Mouse (Mus musculus): ENCODE data around the gene Gm853. TPM values are rescaled to one million over a fixed set of nuclear protein-coding genes. Genes with fewer than 3 reads are reported as not detected.

The Gm853 gene
- total and polyA plus RNA-seq, 2 experiments from 2014 or later: 0.08 TPM; not detected in 1

DNA sequence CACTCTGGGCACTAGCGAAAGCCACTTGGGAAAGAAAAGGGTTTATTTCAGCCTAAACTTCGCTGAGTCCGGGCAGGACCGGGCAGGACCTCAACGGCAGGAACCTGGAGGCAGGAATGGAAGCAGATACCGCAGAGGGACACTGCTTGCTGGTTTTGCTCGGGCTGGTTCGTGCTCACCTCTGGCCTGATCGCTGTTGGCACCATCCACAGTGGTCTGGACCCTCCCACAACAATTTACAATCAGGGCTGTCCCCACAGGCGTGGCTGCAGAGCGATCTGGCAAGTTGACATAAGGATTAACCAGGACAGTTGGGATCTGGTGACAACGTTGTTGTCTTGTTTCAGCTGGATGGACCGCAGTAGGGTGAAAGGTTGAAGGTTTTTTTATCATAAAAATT lies 26.3 kb downstream of the Gm853 start:
- no peaks in the 10 kb centered on the region for H3K36me3 ChIP-seq (ENCODE audit: insufficient read depth)
- TF ChIP-seq CTCF (IDR thresholded peaks at IDR 0.05; ENCODE audit: low read depth): no peak
- H3K27ac ChIP-seq (ENCODE audit: low read depth, low read length): no peak overlapping the region
- no peak overlapping the region for H3K9ac ChIP-seq
- no peak overlapping the region for H3K4me2 ChIP-seq (ENCODE audit: low read depth)
- no peaks in the 10 kb centered on the region; the same call in 1 of the 2 replicates for H3K27me3 ChIP-seq (ENCODE audit: insufficient read depth, low read length)
- 71% methylated on average over 13 of the region's 13 CpGs for WGBS
- no peaks in the 10 kb centered on the region for H3K4me1 ChIP-seq (ENCODE audit: insufficient read depth)
- no peak overlapping the region for H3K4me3 ChIP-seq (ENCODE audit: low read depth, low read length)
- DNase-seq: no peak
- ATAC-seq: no peak
- H3K9me3 ChIP-seq (ENCODE audit: low read length): no peaks in the 10 kb centered on the region

DNA sequence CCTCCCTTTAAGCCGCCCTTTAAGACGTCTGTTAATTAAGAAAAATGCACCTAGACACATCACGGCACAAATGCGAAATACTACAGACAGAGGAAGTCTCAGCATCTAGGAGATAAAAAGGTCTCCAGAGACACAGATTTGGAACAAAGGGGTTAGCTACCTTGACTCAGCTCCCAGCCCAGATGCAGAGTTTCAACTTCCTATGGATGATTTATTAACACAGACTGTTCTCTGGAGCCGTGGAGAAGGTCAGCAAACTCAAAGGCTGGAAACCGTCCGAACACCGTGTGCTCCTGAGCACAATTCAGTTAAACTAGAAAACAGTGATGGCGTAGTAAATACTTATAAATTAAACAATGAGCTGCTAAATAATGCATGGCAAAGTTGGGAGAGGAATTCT lies 29.9 kb downstream of the Gm853 start:
- Histone ChIP-seq H3K9me3 (ENCODE audit: low read length) (no peaks in the 10 kb centered on the region), H3K27me3 (ENCODE audit: insufficient read depth, low read length) (no peaks in the 10 kb centered on the region; the same call in 1 of the 2 replicates), H3K4me1 (ENCODE audit: insufficient read depth) (no peaks in the 10 kb centered on the region), H3K36me3 (ENCODE audit: insufficient read depth) (no peaks in the 10 kb centered on the region), H3K9ac (no peak overlapping the region), H3K27ac (ENCODE audit: low read depth, low read length) (no peak overlapping the region), H3K4me2 (ENCODE audit: low read depth) (no peak overlapping the region), H3K4me3 (ENCODE audit: low read depth, low read length) (no peak overlapping the region)
- ATAC-seq (no peak), DNase-seq (no peak)
- no peak for TF ChIP-seq CTCF (IDR thresholded peaks at IDR 0.05; ENCODE audit: low read depth)
- WGBS: 46% methylated on average over 9 of the region's 9 CpGs

DNA sequence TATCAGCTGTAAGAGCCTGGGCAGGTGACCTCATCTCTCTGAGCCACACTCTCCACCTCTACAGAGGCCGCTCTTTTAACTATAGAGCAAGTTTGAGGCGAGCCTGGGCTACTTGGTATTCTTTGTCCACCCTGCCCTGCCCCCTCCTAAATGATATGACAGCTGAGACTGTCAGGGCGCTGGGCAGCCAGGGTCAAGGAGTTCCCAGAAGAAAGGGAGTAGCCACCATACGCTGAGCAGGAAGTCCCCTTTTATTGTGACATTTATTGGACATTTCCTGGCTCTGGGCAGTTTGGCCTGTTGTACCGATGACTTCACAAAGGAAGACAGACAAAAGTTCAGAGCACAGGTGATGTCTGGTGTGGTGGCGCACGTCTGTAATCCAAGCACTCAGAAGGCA lies 32.6 kb downstream of the Gm853 start:
- H3K36me3 ChIP-seq (ENCODE audit: insufficient read depth): no peaks in the 10 kb centered on the region
- ATAC-seq (no peak), DNase-seq (no peak)
- no peak overlapping the region for H3K9ac ChIP-seq
- 70% methylated on average over 7 of the region's 7 CpGs for WGBS
- H3K4me3 ChIP-seq (ENCODE audit: low read depth, low read length): no peak overlapping the region
- H3K4me2 ChIP-seq (ENCODE audit: low read depth): no peak overlapping the region
- no peaks in the 10 kb centered on the region for H3K9me3 ChIP-seq (ENCODE audit: low read length)
- no peak for TF ChIP-seq CTCF (IDR thresholded peaks at IDR 0.05; ENCODE audit: low read depth)
- no peaks in the 10 kb centered on the region for H3K27me3 ChIP-seq (ENCODE audit: insufficient read depth, low read length)
- H3K27ac ChIP-seq (ENCODE audit: low read depth, low read length): no peak overlapping the region
- H3K4me1 ChIP-seq (ENCODE audit: insufficient read depth): no peaks in the 10 kb centered on the region

DNA sequence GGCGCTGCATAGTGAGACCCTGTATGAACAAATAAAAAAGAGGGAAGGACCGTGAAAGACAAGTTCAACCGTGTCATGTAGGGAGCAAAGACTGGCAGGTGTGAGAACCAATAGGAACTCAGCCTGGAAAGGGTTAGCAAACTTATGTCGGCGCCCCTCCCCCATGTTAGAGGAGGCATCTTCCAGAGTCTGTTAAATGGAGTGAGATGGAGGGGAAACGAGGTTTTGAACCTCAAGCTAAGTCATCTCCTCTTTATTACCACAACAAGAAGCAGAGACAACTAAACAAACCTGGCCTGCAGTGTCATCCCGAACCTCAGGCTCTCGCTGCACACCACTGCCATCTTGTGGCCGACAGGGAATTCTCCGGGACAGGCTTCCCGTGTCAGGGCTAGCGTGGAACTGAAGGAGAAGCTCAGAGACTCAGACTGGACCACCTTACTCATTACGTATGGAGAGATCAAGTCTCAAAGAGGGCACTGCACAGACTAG lies 33.3 kb downstream of the Gm853 start:
- ATAC-seq (peak; percentile 86), DNase-seq (peak; percentile 92)
- Histone ChIP-seq H3K36me3 (ENCODE audit: insufficient read depth) (no peaks in the 10 kb centered on the region), H3K9ac (no peak overlapping the region), H3K4me1 (ENCODE audit: insufficient read depth) (no peaks in the 10 kb centered on the region), H3K27me3 (ENCODE audit: insufficient read depth, low read length) (no peaks in the 10 kb centered on the region), H3K4me3 (ENCODE audit: low read depth, low read length) (no peak overlapping the region), H3K9me3 (ENCODE audit: low read length) (no peaks in the 10 kb centered on the region), H3K4me2 (ENCODE audit: low read depth) (peak overlapping the region; percentile 25), H3K27ac (ENCODE audit: low read depth, low read length) (no peak overlapping the region)
- TF ChIP-seq CTCF (IDR thresholded peaks at IDR 0.05; ENCODE audit: low read depth): peak; percentile 98
- 4% methylated on average over 13 of the region's 13 CpGs for WGBS

DNA sequence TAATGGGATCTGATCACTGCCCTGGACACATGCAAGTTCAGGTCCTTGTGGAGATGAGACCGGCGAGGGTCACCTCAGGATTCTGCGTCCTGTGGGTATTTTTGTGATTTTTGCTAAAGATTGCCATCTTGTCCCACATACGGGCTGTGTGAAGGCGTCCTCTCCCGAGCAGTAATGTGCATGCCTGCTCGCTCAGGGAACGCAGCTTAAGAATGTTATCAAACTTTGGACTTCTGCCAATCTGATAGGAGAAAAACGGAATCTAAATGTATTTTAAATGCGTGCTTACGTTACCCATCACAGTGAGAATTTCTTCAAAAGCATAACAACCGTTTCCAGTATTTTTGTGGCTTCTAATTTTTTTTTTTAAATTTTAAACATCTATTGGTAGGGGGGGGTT lies 35.3 kb downstream of the Gm853 start:
- no peaks in the 10 kb centered on the region for H3K36me3 ChIP-seq (ENCODE audit: insufficient read depth)
- DNase-seq: peak; percentile 53

GRCm38 (mm10) chr4:130186450-130186849 lies 35.8 kb downstream of the Gm853 start:
- no peak overlapping the region for H3K9ac ChIP-seq
- H3K27ac ChIP-seq (ENCODE audit: low read depth, low read length): no peak overlapping the region
- H3K4me3 ChIP-seq (ENCODE audit: low read depth, low read length): no peak overlapping the region
- 46% methylated on average over 9 of the region's 9 CpGs for WGBS
- ATAC-seq (peak; percentile 58), DNase-seq (peak; percentile 60)
- no peaks in the 10 kb centered on the region for H3K36me3 ChIP-seq (ENCODE audit: insufficient read depth)
- no peaks in the 10 kb centered on the region for H3K27me3 ChIP-seq (ENCODE audit: insufficient read depth, low read length)
- H3K4me2 ChIP-seq (ENCODE audit: low read depth): no peak overlapping the region
- no peaks in the 10 kb centered on the region for H3K4me1 ChIP-seq (ENCODE audit: insufficient read depth)
- TF ChIP-seq CTCF (IDR thresholded peaks at IDR 0.05; ENCODE audit: low read depth): no peak
- H3K9me3 ChIP-seq (ENCODE audit: low read length): no peaks in the 10 kb centered on the region

More for the DNA sequence above, 35.3 kb downstream of the Gm853 start:
- H3K4me1 ChIP-seq (ENCODE audit: insufficient read depth): no peaks in the 10 kb centered on the region
- no peak overlapping the region for H3K4me3 ChIP-seq (ENCODE audit: low read depth, low read length)
- H3K4me2 ChIP-seq (ENCODE audit: low read depth): no peak overlapping the region
- no peaks in the 10 kb centered on the region for H3K9me3 ChIP-seq (ENCODE audit: low read length)
- TF ChIP-seq CTCF (IDR thresholded peaks at IDR 0.05; ENCODE audit: low read depth): no peak
- no peaks in the 10 kb centered on the region for H3K27me3 ChIP-seq (ENCODE audit: insufficient read depth, low read length)
- 60% methylated on average over 12 of the region's 12 CpGs for WGBS
- no peak overlapping the region for H3K27ac ChIP-seq (ENCODE audit: low read depth, low read length)
- no peak overlapping the region for H3K9ac ChIP-seq
- peak; percentile 46; the same call in 1 of the 2 replicates for ATAC-seq

GRCm38 (mm10) chr4:130183879-130184278 lies 38.3 kb downstream of the Gm853 start:
- Histone ChIP-seq H3K27me3 (ENCODE audit: insufficient read depth, low read length) (no peaks in the 10 kb centered on the region), H3K4me1 (ENCODE audit: insufficient read depth) (no peaks in the 10 kb centered on the region), H3K4me3 (ENCODE audit: low read depth, low read length) (no peak overlapping the region), H3K9me3 (ENCODE audit: low read length) (no peaks in the 10 kb centered on the region), H3K9ac (no peak overlapping the region), H3K27ac (ENCODE audit: low read depth, low read length) (no peak overlapping the region), H3K36me3 (ENCODE audit: insufficient read depth) (no peaks in the 10 kb centered on the region), H3K4me2 (ENCODE audit: low read depth) (no peak overlapping the region)
- 71% methylated on average over 5 of the region's 5 CpGs for WGBS
- no peak for ATAC-seq
- DNase-seq: no peak
- TF ChIP-seq CTCF (IDR thresholded peaks at IDR 0.05; ENCODE audit: low read depth): no peak

All from forebrain, postnatal 0 days (tissue).